8 mouse cellular contexts compared by ENCODE assay signal in genomic region chr4:144891743-144892132, GRCm38 (mm10). TPM values are rescaled to one million over a fixed set of nuclear protein-coding genes. Genes with fewer than 3 reads are reported as not detected.
DNase-seq lines count a peak whose midpoint lies in the region; ATAC-seq and TF ChIP-seq lines count a peak whose summit lies in the region.

No protein-coding gene starts in this region.

- peaks cover 46% of the 10 kb centered on the region for H3K4me1 ChIP-seq in heart, embryonic 10.5 days
- peaks cover 42% of the 10 kb centered on the region for H3K4me1 ChIP-seq in E14TG2a.4 (replicated peaks; ENCODE audit: low read depth, low read length)
- H3K4me1 ChIP-seq in forebrain, postnatal 0 days (ENCODE audit: insufficient read depth): peaks cover 3% of the 10 kb centered on the region; the same call in 1 of the 2 replicates
- H3K4me1 ChIP-seq in liver, postnatal 0 days (ENCODE audit: insufficient read depth): peaks cover 11% of the 10 kb centered on the region

- intact Hi-C loops in gastrocnemius, postnatal 36 days (cut with DNase I): loop anchor here (1.0 to 5.0 kb wide), 3 partner anchors 133 to 236 kb away; no protein-coding TSS in a partner anchor
- intact Hi-C loops in gastrocnemius, postnatal 14 days (cut with DNase I; ENCODE audit: low total_unique reads): loop anchor here (10.0 kb wide), 1 partner anchor 163 kb away; no protein-coding TSS in a partner anchor

- DNase-seq in heart, embryonic 10.5 days (ENCODE audit: low spot score): no peak
- DNase-seq in heart, postnatal 4 days: no peak
- no peak for DNase-seq in forebrain, postnatal 0 days
- no peak for DNase-seq in liver, postnatal 0 days
- no peak for DNase-seq in thymus, postnatal 36 days
- no peak for DNase-seq in gastrocnemius, postnatal 36 days
- no peak for DNase-seq in gastrocnemius, postnatal 14 days

- H3K36me3 ChIP-seq in heart, embryonic 10.5 days: no peaks in the 10 kb centered on the region
- no peaks in the 10 kb centered on the region for H3K36me3 ChIP-seq in E14TG2a.4 (ENCODE audit: insufficient read depth, low read length)
- H3K36me3 ChIP-seq in forebrain, postnatal 0 days (ENCODE audit: insufficient read depth): no peaks in the 10 kb centered on the region
- H3K36me3 ChIP-seq in liver, postnatal 0 days (replicated peaks; ENCODE audit: insufficient read depth, low read length): no peaks in the 10 kb centered on the region

- TF ChIP-seq CTCF in E14TG2a.4 (conservative IDR thresholded peaks at IDR 0.05; ENCODE audit: low read length): no peak
- TF ChIP-seq CTCF in forebrain, postnatal 0 days (IDR thresholded peaks at IDR 0.05; ENCODE audit: low read depth): no peak
- no peak for TF ChIP-seq CTCF in liver, postnatal 0 days (IDR thresholded peaks at IDR 0.05; ENCODE audit: low read depth)

- no peak for TF ChIP-seq EP300 in liver, postnatal 0 days (IDR thresholded peaks at IDR 0.05; ENCODE audit: low read depth)

- H3K9me3 ChIP-seq in heart, embryonic 10.5 days: no peaks in the 10 kb centered on the region
- no peaks in the 10 kb centered on the region for H3K9me3 ChIP-seq in E14TG2a.4 (ENCODE audit: low read length)
- no peaks in the 10 kb centered on the region for H3K9me3 ChIP-seq in forebrain, postnatal 0 days (ENCODE audit: low read length)
- H3K9me3 ChIP-seq in liver, postnatal 0 days (ENCODE audit: low read length): no peaks in the 10 kb centered on the region

- H3K4me2 ChIP-seq in forebrain, postnatal 0 days (ENCODE audit: low read depth): peak overlapping the region; percentile 90
- H3K4me2 ChIP-seq in liver, postnatal 0 days (ENCODE audit: low read depth, low read length): peak overlapping the region; percentile 87

- no peak for ATAC-seq in forebrain, postnatal 0 days
- no peak for ATAC-seq in liver, postnatal 0 days

- H3K27ac ChIP-seq in heart, embryonic 10.5 days: peak overlapping the region; percentile 73; the same call in 1 of the 2 replicates
- H3K27ac ChIP-seq in forebrain, postnatal 0 days (ENCODE audit: low read depth, low read length): no peak overlapping the region
- peak overlapping the region; percentile 93 for H3K27ac ChIP-seq in liver, postnatal 0 days (ENCODE audit: low read depth)

- peak overlapping the region; percentile 66 for H3K4me3 ChIP-seq in heart, embryonic 10.5 days
- peak overlapping the region; percentile 77 for H3K4me3 ChIP-seq in E14TG2a.4 (replicated peaks; ENCODE audit: low read length)
- peak overlapping the region; percentile 47 for H3K4me3 ChIP-seq in forebrain, postnatal 0 days (ENCODE audit: low read depth, low read length)
- peak overlapping the region; percentile 78 for H3K4me3 ChIP-seq in liver, postnatal 0 days (ENCODE audit: low read depth, low read length)

- H3K27me3 ChIP-seq in heart, embryonic 10.5 days (ENCODE audit: insufficient read depth, poor library complexity, severe bottlenecking): peaks cover 51% of the 10 kb centered on the region; the same call in 1 of the 2 replicates
- H3K27me3 ChIP-seq in E14TG2a.4 (ENCODE audit: insufficient read depth, low read length): peaks cover 33% of the 10 kb centered on the region
- H3K27me3 ChIP-seq in forebrain, postnatal 0 days (ENCODE audit: insufficient read depth, low read length): peaks cover 8% of the 10 kb centered on the region
- no peaks in the 10 kb centered on the region for H3K27me3 ChIP-seq in liver, postnatal 0 days (ENCODE audit: insufficient read depth, low read length)

- 12% methylated on average over 5 of the region's 5 CpGs for WGBS in heart, embryonic 10.5 days
- 16% methylated on average over 5 of the region's 5 CpGs for WGBS in forebrain, postnatal 0 days
- 20% methylated on average over 5 of the region's 5 CpGs for WGBS in liver, postnatal 0 days (ENCODE audit: insufficient replicate concordance)

- H3K9ac ChIP-seq in forebrain, postnatal 0 days: peak overlapping the region; percentile 15; the same call in 1 of the 2 replicates
- peak overlapping the region; percentile 84 for H3K9ac ChIP-seq in liver, postnatal 0 days (replicated peaks)

RNA-seq across cellular contexts. Expression of gene Dhrs3, which starts 0.9 kb away (rescaled TPM):
- polyA plus RNA-seq in heart, embryonic 10.5 days (2016; fragmentation: Nextera tagmentation; extraction: Ambion mirVana): 7.0 and 21.2 TPM in 2 replicates
- 10 to 100 TPM; 40.6 to 50.7 TPM for total RNA-seq in heart, postnatal 4 days (2021)
- total RNA-seq in forebrain, postnatal 0 days (2014; rRNA removed): 13.6 and 17.5 TPM in 2 replicates
- 23.0 and 26.2 TPM in 2 replicates for polyA plus RNA-seq in forebrain, postnatal 0 days (2015; fragmentation: Nextera tagmentation; extraction: Ambion mirVana)
- polyA plus RNA-seq in liver, postnatal 0 days (2015; fragmentation: Nextera tagmentation; extraction: Ambion mirVana): 49.8 and 52.8 TPM in 2 replicates
- total RNA-seq in gastrocnemius, postnatal 36 days (2021): 10 to 100 TPM; 30.4 to 45.8 TPM
- total RNA-seq in gastrocnemius, postnatal 14 days (2021): 10 to 100 TPM; 33.8 to 48.2 TPM
